Mouse (Mus musculus): ENCODE measurements around the gene Nab2. TPM values are rescaled to one million over a fixed set of nuclear protein-coding genes. Genes with fewer than 3 reads are reported as not detected.
A peak's percentile ranks its signal among the peaks of the same experiment; 100 is the strongest.

Gene Nab2
- total RNA-seq, 2 experiments from 2014 or later = 22.8 to 24.4 TPM

DNA sequence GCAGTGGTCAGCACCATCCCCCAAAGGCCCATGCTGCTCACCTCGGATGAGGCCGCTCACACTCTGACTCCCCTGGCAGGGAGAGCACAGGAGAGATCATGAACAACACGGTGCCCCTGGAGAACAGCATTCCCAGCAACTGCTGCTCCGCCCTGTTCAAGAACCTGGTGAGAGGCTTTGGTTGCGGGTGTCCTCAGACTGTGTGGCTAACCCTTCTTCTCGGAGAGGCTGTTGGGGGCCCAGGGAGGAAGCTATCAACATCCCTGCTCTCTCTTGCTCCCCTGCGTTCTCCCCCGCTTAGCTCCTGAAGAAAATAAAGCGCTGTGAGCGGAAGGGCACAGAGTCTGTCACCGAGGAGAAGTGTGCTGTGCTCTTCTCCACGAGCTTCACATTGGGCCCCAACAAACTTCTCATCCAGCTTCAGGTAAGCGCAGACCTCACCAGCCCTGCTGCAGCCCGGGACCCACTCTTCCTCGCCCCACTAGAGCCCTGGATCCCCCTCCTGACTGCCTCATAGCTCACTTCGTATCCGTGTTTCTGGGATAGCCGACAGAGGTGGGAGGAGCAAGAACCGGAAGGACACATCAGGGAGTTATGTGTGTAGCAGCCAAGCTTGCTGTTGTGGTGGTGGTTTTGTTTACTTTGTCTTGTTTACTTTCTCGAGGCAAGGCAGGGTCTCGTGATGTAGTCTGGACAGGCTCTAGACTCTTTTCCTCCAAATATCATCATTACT lies 15.3 kb downstream of the Nab2 start:
- no peak for DNase-seq (ENCODE audit: low spot score in 2 of 2)

DNA sequence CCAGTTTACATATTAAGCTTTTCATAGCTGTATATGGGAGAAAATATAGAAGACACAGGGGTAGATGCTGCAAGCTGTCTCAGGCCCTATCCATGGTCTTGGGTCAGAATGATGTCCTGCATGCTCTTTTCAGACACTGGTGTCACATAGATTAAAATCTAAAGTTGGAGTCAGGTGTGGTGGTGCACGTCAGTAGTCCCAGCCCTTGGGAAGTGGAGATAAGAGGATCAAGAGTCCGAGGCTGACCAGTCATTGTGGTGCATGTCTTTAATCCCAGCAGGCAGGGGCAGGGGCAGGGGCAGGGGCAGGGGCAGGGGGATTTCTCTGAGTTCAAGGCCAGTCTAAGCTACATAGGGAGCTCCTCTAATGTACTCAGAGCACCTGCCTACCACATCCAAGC lies 22.6 kb downstream of the Nab2 start:
- DNase-seq (ENCODE audit: low spot score in 2 of 2) = no peak

DNA sequence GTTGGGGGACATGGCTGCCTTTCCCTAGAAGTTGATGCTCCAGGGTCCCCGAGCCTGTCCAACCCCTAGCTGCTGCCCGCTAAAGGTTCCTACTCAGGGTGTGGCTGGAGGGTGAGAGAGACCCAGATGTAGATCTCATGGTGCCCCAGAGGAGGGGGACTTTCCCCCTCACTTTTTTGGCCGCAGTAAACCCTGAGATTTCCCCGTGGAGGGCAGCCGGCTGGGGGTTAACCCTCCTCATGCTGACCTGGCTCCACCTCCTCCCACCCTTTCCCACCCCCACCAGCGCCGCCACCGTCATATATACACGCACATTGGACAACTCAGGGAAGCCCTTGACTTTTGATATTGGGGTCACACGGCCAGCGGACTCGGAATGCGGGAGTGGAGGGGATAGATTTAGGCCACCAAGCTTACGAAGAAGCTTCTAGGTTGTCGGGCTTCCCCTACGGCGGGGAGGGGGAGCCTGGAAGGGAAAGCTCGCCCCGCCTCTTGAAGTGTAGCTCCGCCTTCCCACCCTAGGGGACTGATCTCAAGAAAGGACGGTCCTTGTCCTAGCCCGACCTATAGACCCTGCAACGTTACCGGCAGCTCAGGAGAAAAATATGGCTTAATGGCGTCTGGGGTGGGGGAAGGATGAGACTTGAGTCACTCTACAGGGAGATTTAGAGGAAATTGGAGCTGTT lies 24.7 kb downstream of the Nab2 start:
- DNase-seq (ENCODE audit: low spot score in 2 of 2) = peak in 1 of 2 experiments; percentile 68

DNA sequence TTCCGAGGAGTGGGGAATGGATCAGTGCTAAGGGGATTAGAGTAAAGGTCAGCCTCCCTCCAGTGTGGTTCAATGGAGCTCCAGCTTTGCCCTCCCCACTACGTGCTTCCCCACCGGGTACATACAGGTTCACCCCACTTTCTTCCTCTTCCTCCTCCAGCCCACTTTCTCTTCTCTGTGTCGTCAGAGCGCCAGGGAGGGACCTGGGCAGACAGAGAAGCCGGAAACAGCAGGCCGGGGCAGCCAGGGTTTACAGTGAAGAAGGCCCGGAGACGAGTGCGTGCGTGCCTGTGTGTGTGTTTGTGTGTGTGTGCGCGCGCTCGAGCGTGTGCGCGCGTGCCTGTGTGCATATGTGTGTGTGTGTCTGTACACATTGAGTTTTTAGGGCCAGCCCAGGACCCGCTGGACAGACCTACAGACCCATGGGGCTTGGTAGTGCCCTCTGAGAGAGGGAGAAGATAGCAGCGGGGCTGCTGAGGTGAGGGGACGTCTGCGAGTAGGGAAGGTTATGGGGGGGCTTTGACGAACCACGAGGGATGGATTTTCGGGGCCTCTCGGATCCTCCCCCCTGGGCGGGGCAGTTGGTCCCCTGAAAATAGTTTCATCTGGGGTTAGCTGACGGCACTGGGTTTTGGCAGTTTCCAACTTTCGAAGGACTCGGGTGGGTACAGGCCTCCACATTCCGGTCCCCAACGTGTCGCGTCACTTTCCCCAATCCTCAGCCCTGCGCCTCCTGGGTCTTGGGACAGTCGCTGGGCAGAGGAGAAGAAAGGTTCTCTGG lies 25.4 kb downstream of the Nab2 start, which contains the start of gene Stat6:
Gene Stat6, plus strand, starts transcription at position 215 of the 781 bp plus-strand sequence.
- DNase-seq (ENCODE audit: low spot score in 2 of 2) = peak in 1 of 2 experiments; percentile 68

DNA sequence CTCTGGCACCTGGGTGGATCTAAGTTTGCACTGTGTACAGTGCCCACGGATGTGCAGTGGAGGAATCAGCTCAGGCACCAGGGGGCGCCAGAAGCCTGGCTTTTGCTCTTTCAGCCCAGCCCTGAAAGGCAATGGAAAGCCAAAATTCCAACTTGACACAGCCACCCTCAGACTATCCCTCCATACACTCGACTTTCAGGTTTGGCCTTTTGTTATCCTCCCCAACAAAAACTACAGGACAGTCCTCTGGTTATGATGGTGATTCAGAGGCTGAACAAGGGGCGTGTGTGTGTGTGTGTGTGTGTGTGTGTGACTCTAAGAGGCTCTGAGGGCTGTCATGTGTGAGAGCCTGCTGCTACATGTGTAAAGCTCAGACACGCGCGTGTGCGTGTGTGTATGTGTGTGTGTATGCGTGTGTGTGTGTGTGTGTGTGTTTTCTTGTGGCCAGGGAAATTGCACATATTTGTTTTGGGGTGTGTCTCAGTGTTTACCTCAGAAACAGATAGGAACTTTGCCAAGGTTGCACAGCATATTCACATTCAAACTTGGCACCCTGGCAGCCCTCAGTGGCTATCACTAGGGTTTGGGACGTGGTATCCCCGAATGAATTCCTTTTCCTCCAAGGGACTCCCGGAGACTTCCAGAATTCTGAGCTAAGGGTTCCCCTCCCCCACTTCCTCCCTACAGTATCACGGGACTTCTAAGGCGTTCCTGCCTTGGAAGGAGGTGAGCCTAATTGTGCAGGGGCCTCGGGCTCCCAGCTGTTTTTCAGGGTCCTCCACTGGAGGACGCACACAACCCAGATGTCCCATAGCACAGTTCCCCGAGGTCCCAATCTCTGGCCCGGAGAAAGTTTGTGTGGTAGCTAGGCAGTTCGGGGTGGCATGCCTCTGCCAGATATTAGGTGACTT lies 26.3 kb downstream of the Nab2 start:
- DNase-seq (ENCODE audit: low spot score in 2 of 2) = peak; percentile 75 to 80

DNA sequence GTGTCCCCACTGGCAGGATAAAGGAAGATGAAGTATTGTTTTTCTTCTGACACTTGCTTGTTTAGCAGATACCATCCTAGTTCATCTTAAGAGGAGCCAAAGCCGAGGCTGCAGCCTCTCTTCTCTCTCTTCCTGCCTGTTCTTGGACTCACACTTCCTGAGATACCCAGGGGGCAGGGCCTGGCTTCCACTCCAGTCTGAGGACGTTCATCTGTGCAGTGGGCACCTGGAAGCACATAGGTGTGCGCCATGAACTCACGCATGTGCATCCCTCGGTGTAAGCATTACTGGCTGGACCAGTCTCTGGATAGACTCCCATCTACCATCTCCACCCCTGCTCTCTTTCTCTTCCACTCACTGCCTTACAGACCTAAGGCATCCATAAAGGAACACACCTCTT lies 27.9 kb downstream of the Nab2 start:
- DNase-seq (ENCODE audit: low spot score in 2 of 2) = no peak

DNA sequence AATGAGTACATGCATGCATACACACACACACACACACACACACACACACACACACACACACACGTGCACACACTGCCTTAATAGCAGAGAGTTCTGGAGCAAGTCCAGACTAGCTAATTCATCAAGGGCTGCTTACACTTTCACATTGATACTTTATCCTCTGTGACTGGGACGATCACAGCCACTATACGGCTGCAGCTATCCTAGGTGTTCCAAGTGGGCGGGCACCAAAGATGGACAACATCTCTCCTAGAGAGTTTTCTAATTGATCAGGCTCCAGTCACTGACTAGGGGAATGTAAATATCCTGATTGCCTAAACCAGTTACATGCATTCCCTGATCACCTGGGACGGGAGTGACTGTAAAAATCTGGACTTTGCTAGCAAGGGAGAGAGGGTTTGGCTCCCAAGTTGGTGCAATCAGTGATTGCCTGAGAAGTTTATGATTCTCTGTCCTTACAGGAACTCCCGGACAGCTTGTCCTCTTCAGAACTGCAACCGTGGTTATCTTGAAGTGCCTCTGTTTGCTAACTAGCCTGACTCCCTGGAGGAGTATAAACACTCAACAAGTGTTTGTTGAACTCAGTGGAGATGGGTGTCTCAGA lies 35.6 kb downstream of the Nab2 start:
- DNase-seq (ENCODE audit: low spot score in 2 of 2) = no peak

DNA sequence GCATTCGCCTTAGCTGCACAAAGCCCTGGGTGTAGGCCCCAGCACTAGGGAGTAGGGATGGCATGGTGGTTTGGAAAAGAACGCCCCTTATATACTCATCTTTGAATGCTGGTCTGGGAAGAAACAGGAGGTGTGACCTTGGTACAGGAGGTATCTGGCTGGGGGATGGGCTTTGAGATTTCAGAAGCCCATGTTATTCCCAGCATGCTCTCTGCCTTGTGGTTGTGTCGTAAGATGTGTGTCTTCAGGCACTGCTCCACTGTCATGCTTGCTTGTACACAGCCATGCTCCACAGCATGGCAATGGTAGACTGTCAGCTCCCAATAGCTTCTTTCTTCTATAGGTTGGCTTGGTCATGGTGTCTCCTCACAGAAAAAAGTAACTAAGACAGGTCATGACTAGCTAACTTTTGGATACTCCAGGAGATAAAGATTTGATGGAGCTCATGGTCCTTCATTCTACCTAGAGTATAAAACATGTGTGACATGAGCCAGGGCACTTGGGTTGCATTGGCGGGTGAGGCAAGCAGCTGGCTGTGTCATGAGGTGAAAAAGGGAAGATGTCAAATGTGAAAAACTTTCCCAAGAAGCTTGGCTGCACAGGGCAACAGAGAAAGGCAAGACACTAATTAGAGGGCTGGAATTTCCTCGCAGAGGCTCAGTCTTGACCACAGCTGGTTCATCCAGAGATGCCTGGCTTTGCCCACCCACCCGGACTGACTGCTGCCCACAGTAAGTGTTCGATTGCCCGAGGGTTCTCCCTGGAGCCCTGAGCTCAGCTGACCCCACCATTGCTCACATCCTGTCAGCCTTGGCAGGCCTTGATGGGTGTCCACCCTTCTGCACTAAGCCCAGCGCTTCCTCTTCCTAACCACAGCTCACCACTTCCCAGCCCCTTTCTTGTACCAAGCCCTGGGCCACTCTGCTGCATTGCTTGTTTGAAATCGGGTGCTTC lies 36.8 kb downstream of the Nab2 start:
- DNase-seq (ENCODE audit: low spot score in 2 of 2) = no peak

DNA sequence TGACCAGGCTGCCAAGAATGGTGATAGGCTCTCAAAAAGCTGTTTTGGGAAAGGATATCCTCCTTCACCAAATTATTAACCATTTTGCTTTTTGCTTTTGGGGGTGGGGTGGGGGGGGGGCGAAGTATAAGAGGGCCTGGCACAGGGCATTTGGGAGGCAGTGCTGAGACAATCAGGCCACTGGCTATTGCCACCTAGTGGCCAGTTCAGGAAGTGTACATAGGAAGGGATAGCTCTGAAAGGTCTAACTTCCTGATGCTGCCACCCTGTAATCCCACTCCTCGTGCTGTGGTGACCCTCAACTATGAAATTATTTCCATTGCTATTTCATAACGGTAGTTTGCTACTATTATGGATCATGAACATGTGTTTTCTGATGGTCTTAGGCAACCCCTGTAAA lies 41.9 kb downstream of the Nab2 start:
- no peak for DNase-seq (ENCODE audit: low spot score in 2 of 2)

DNA sequence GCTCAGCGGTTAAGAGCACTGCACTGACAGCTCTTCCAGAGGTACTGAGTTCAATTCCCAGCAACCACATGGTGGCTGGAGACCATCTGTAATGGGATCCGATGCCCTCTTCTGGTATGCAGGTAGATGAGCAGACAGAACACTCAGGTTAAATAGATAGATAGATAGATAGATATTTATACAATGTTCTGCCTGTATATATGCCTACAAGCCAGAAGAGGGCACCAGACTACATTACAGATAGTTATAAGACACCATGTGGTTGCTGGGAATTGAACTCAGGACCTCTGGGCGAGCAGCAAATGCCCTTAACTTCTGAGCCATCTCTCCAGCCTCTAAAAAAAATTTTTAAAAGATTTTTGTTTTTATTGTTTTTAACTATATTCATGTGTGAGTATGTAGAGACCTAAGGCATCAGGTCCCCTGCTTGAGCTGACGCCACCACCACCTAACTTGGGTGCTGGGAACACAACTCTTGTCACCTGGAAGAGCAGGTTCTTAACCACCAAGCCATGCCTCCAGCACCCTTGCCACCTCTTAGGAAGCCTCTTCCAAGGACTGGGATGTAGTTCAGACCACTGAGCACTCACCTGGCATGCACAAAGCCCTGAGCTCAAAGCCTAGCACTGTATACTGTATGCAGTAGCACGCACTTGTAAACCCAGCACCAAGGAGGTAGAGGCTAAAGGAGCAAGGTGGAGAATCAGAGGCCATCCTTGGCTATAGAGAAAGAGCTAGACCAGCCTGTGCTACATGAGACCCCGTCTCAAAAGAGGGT lies 44.7 kb downstream of the Nab2 start:
- DNase-seq (ENCODE audit: low spot score in 2 of 2) = no peak

DNA sequence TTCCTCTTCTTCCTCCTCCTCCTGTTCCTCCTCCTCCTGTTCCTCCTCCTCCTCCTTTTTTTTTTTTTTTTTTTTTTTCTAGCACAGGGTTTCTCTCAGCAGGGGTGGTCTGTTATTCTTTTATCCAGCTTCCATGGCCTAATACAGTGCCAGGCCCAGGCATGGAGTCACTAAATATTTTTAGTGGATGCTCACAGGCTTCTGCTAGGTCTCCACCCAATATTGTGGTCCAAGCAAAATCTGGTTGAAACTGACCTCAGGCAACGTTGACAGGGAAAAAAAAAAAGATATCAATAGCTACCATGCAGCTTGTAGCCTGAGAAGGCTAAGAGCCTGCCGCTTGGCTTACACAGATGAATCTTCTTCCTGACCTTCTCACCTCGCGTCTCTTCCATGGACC lies 45.7 kb downstream of the Nab2 start:
- DNase-seq (ENCODE audit: low spot score in 2 of 2) = no peak

DNA sequence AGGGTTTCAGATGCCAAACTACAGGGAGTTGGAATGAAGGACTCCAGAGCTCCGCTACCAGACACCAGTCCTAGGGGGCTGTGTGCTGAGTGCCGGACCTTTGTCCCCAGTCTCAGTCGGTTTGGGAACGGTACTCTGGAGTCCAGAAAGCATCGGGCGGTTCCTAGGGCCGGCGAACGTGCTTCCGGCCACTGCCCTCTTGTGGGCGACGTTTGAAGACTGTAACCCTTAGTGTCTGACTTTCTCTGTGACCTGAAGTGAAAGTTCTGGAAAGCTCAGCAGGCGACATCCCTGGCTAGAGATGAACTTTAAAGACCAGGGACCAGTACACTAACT lies 46.3 kb downstream of the Nab2 start:
- DNase-seq (ENCODE audit: low spot score in 2 of 2) = peak in 1 of 2 experiments; percentile 63

DNA sequence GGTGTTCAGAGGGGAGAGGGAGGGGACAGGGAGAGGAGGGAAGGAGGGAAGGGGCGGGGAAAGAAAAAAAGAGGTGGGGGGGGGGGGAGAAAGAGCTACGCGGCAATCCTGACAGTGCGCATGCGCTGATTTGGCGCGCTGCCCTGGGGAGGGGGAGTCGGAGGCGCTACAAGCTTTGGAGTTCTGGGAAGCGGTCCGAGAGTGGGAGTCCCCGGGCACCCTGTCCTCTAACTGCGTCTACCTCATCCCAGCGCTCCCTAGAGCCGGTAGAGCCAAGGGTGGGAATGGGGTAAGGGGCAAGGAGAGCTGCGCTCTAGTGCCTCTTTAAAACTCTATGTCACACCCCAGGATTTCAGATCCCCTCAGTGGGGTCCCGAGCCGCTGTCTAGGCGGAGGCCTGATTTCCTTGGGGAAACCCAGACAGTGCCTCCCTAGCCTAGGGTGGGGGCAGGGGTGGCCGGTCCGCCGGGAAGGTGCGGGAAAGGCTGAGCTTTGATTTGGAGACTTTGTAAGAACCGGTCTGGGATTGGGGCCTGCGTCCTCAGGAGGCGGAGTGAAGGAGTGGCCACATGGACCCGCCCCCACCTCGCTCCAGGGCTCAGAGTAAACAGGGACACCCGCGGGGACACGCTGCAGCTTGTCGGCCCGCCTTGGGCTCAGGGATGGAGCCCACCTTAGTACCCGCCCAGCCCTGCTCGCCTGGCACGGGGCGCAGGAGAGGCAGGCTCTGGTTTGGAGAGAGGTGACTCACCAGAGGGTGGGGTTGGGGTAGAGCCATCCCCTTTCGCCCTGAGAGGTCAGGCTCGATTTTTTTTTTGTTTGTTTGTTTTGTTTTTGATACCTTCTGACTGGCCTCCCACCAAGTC lies 46.9 kb downstream of the Nab2 start:
- peak; percentile 80 to 84 for DNase-seq (ENCODE audit: low spot score in 2 of 2)

DNA sequence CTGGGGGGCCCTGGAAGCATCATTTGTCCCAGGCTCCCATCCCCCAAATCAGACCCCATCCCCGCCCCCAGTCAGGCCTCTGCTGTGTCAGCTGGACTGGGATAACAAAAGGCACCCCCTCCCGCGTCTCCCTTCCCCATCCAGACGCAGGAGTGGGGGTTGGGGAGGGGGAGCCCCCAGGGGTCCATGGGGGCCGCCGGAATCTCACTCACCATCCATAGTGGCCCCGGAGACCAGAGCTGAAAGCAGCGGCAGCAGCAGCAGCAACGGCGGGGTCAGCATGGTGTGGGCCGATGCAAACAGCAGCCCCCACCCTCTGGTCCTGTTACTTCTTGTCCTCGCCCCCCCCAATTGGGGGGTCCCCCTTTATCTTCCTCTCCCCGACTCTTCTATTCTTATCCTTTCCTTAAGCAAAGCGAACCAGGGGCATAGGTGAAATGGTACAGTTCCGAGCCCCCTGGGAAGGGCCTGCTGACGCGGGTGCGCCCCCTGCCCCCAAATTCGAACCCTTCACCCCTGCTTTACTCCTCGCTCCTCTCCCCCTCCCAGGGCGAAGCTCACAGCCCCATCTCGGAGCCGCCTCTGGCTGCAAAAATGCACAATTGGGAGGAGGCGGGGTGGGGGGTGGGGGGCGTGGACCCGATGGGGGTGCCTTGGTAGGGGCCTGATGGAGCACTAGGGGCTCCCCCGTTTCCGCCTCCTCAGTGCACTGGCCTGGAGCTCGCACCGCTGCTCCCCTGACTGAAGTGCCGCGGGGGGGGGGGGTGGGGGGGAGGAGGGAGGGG lies 47.8 kb downstream of the Nab2 start, which contains the start of gene Lrp1:
Gene Lrp1, minus strand, starts transcription at position 743 of the 785 bp plus-strand sequence.
- DNase-seq (ENCODE audit: low spot score in 2 of 2) = no peak

DNA sequence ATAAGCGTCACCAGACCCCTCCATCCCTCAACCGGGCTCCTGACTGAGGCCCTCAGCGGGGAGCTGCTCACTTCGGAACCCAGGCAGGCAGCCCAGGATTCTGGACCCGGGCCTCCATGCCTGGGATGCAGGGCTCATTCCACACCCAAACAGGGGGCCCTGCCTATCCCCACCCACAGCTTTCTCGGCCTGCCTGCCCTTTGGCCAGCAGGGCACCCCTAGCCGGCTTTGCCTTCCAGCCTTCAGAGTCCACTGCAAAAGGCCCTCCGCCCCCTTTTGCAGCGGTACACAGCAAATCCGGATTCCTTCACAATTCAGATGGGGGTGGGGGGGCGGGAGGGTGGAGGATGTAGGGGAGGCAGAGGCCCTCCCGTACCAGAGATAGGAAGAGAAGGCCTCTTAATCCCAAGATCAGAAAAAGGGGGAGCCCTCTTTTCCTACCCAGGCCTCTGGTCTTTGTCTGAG lies 48.4 kb downstream of the Nab2 start:
- DNase-seq (ENCODE audit: low spot score in 2 of 2) = no peak

DNA sequence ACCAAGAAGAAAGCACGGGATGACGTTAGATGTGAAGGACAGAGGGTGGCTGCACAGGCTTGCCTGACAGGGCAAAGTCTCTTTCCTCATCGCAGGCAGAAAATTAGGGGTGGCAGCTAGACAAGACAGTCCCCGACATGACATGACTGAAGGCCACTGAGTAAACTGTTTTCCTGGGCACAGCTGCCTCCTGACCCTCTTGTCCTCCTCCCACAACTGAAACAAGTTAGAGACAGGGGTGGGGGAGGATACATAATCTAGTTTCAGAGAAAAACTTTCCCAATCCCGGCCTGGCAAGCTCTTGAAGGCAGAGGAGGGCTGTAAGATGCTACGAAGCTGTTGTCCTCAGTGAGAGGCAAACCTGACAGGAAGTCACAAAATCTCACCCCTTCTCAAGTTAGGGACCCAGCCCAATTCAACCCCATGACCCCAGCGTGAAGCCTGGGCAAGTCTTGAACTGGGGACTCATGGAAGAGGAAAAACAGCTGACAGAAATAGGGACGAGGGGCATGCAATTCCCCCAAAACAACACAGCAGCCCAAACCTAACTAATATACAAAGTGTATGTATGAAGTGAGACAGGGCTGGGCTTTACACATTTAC lies 49.1 kb downstream of the Nab2 start:
- DNase-seq (ENCODE audit: low spot score in 2 of 2) = no peak

All from adrenal gland, postnatal 4 days (tissue).